Mouse (Mus musculus): Measurements from ENCODE around the gene Dnah7c.
"Not testable (repeated sequence)": the region's sequence is repeated elsewhere in the genome, so short reads cannot be mapped to it uniquely, and the experiment has no call there.

Dnah7c gene

DNA sequence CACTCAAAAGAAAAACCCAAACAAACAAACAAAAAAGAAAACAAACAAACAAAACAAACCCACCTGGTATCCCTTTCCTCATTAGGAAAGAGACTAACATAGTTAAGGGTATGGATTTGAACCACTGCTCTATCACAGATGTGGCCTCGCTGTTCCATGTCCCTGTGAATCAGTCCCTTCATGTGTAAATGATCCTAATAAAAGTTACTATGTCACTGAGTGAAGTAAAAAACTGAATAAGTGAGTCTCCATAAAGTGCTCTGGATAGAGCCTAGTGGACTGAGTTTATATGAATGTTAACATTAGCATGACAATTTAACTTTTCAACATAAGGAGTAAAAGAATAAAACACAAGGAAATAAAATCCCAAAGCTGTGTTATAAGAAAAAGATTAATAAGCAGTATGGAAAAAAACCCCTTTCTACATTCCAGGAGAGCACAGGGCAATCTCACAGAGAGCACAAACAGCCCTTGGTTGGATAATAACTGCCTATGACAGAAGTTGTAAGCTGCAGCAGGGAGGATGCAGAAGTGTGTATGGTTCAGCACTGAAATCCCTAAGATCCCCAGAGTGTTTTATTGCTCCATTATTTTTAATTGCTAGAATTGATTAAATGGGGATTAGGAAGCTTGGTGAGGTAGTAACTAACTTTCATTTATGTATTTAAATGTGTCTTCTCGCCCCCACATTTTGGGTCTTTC, 308.2 kb downstream of the Dnah7c start:
- DNase-seq: not testable (repeated sequence)

DNA sequence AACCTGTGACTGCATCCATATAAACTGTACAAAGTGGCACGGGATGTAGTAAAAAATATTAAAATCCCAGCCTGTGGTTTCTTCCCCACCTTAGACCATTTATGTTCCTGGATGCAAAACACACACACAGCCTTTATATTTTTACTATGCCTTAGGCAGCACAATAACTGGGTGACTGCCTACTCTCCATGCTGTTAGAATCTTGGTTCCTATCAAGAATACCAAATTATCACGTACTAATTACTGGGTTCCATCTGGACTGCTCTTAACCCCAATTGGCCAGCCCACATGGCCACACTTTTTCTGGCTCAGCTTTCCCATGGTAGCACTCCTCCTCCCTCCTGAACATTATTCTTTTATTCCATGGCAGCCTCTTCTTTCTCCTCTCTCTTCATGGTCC, 309.1 kb downstream of the Dnah7c start:
- DNase-seq: not testable (repeated sequence)

DNA sequence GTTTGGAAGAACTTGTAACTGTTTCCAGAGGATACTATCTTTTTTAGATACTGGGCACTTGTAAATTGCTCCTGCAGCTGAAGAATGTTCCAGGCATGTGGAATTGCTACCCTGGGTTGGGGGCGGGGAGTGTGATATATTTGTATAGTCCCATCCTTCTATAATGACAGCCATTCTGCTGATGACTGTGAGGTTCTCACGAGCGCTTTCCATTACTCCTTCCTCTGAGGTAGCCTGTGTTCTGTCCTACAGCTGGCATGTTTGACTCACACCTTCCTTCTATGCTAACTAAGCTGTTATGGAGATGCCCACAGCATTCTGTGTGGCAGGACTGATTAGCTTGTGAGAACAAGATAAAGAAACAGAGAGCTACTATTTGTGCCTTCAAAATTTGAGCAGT, 339.2 kb downstream of the Dnah7c start:
- DNase-seq: not testable (repeated sequence)

DNA sequence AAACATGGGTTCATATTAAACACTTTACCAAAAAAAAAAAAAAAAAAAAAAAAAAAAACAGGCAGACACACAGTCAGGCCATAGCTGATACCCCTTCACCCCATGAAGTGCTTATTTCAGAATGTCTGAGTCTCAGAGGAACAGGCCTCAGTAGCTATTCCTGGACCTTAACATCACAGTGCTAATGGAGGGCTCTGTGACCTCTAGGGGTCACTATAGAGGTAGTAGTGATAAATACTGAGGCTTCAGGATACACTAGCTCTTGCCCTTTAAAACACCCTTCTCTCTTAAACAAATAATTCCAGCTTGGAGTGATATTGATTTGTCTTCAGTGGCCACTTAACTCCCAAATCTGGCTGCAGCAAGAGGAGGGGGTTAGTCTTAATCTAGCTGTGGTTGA, 343.9 kb downstream of the Dnah7c start:
- DNase-seq: not testable (repeated sequence)

DNA sequence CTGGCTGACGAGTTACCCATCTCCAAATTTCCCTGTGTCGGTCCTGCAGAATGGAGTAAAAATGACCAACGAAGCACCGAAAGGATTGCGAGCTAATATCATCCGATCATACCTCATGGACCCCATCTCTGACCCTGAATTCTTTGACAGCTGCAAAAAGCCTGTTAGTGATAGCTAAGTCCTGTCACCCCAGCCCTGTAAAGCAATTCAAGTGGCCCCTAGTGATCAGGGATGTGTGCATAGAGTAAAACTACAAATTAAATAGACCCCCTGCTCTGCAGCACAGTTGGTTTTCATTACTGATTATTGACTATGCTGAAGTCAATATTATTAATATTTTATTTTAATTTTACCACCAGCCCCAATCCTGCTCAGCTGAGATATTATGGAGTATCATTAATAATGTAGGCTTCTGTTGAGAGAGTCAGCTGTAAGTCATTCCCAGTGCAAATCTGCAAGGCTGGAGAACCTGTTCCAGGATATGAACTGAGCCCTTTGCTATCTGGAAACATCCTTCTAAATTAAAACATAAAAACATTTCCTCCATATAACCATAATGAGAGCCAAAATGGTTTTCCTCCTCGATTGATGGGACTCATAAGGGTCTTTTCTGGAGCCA, 344.8 kb downstream of the Dnah7c start:
- DNase-seq: not testable (repeated sequence)

DNA sequence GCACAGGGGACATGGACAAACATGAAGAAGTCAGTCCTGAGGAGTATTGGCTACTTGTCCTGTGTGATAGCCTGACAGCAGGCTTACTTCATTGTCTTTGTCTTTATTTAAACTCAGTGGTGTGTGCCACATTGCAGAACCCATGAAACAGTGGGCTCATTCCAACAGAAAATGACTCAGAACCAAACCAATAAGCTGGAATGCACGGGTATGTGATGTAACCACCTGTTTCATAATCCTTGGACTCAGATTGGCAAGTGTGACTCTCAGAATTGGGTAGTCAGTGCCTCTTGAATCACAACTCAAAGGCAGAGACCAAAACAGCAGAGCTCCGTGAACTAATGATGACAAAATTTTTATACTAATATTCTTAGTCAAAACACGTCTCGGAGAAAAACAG, 356.8 kb downstream of the Dnah7c start:
- not testable (repeated sequence) for DNase-seq

DNA sequence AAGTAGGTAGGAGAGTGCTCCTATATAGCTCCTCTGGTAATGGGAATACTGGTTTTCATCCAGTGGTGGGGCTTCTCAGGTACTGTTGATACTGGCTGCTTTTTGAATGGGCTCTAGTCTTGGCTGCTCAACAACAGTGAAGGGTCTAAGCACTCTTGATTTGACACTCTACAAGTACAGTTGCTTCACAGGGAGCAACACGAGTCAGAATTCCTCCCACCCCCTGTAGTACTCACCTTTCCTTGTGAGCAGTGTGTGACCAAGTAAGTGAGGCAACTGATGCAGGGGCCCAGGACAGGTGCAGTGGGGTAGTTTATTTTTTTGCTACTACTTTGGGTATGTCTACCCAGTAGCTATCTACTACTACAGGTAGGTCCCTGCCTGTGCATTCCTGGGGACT, 379.7 kb downstream of the Dnah7c start:
- no peak for DNase-seq

DNA sequence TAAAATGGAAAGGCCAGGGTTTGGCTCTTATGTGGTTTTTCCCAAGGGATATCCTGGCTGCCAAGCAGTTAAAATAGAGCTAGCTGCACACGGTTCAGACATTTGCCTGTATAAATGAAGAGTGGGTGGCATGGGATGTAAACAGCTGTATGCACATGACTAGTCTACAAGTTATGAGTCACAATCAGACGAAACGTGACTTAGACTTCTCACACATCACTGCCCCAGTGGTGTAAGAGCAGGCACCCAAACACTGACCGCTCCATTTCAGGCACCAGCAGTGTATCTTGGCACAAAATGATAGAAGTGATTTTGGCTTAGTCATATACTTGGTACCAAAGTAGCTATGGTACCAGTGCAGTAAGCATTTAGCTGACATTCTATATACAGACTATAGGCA, 383.2 kb downstream of the Dnah7c start:
- DNase-seq: not testable (repeated sequence)

DNA sequence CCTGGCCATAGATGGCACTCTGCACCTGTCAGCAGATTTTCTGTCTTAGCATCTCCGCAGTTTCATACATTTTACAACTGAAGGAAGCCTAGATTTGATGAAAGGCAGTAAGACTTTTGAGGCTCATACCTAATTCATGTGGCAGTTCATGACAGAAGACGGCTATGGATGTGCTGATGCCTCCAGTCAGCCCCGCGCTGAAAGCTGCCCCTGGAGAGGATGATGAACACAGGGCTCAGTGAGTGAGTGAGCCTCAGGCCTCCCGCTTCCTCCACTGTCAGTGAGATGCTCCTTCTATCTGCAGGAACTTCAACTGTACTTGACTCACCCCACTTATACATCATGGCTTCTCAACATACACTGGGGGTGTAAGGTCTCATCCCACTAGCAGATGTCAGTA, 392.5 kb downstream of the Dnah7c start:
- no peak for DNase-seq

DNA sequence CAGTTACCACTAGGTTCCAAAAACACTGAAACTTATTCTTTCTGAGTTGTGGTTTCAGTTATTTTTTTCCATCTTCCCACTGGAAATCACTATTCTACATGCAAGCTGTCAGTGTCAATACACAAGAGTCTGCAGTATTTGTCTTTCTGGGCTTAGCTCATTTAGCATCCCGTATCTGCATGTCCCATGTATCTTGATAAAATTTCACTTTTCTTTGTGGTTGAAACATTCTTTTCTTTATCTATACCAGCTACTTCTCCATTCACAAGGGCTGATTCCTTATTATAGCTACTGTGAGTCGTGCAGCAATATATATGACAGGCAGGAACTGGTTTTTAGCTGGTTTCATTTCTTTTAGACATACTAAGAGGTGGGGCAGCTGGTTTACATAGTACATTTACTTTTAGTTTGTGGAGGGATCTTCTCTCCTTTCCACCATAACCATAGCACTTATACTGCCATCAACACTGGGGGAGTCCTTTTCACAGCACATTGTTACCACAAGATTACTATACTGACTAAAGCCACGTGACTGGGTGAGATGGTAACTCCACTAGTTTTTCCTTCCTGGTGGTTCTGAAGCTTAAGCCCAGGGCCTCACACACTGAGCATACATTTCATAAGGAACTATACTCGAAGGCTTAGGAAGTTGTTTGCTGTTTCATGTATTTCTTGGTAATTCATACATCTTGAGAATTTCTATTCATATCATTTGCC, 397.0 kb downstream of the Dnah7c start:
- DNase-seq: no peak

DNA sequence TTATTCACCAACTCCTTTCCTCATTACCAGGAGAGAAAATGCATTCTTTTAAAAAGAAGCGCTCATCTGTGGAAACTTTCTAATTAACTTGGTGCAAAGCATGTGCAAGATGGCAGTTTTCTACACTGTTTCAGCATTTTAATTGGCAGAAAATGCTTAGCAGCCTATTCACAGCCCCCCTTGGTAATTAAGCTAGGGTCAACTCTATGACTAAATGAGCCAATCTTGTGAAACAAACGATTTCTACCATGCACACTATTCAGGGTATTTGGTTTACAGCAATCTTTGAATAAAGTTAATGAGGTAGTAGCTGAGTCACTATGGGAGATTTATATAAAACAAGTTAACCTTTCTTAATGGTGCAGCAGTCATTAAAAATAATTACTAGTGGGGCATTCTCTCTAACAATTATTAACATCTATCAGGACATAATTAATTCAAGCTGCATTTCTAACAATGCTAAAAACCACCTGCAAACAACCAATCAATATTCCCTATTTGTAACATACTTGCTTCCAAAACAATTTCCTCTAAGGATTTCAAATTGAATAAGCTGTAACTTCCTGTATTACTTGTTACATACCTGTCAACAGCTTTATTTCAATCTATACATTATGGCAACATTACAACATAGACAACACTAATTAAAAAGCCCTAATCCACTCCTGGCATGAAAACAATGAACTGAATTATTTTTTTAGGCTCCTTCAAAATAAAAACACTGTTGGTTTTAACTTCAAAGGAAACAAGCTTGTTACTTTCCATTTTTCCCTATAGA, 404.9 kb downstream of the Dnah7c start:
- no peak for DNase-seq

DNA sequence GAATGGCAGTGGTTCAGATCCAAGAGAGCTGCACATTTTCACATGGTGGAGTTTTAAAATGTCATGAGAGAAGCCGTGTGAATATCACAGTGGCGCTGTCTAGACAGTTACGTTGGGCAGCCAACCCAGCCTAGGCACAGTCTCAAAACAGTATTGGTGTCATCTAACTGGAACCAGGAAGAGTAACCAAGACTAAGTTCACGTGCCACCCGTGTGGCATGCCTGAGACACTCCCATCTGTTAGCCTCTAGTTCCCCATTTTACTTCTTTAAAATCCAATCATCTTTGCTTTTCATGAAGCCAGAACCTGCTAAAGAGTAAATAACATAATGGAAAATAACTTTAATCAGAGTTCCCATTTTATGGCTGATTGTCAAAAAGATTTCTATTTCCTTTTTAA, 406.5 kb downstream of the Dnah7c start:
- DNase-seq: no peak

DNA sequence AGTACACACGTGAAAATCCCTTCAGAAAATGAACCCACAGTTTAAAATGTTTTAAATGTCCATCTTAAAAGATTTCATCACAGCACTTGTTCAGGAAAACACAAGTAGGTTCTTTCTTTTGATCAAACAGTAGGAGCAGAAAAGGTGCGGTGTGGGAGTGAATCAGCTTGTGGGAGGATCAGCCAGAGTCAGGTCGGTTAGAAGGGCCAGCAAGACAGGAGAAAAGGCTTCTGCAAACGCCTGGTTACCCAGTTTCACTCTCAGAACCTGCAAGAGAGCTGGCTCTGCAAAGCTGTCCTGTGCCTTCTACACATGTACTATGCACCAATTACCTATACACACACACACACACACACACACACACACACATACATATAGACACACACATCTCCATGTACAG, 418.0 kb downstream of the Dnah7c start:
- DNase-seq: no peak

DNA sequence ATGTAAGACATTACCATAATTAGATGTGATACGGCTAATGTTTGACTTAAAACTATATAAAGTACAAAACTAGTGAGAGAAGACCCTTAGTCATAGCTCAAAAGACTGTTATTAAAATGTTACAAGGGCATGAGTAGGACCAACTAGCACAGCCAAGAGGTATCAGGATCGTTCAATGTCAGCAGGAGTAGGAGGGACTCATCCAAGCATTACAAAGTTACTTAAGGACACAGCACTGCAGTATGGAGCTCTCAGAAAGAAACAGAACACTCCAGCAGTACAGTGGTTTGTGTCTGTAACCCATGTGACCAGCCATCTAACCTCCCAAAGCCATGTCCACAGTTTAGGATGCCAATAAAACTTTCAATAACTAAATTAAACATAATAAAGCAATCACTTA, 418.9 kb downstream of the Dnah7c start:
- DNase-seq: no peak

DNA sequence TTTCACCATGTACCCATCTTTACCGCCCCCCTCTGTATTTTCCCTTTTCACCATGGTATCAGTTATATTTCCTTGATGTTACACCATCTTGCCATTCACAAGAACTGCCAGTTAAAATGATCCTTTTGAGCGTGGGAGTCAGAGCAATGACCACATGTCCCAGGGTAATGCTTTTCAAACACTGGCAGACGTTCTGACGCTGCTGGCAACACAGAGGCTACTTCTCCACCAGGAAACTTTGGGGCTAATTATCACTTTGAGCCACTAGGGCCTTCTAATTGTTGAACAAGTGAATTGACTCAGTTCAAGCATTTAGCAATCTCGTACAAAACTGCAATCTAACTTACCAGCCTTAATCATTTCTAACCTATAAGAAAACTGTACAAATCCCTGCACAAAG, 419.8 kb downstream of the Dnah7c start:
- no peak for DNase-seq

DNA sequence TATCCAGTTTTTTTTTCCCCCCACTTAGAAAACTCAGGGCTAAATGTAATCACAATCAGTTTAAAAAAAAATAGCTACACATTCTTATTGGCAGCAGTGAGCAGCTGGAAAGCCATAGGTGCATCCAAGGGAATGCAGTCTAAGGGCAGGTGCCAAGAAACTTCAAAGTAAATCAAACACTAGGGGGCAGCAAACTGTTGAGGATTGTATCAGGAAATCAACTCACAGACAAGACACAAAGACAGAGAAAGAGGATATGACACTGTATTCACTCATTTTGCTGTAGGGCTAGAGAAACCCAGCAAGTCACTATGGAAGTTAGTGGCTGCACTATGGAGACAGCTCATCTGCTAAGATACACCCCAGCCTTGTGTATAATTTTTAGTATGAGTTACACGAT, 424.4 kb downstream of the Dnah7c start:
- peak; percentile 53 for DNase-seq

DNA sequence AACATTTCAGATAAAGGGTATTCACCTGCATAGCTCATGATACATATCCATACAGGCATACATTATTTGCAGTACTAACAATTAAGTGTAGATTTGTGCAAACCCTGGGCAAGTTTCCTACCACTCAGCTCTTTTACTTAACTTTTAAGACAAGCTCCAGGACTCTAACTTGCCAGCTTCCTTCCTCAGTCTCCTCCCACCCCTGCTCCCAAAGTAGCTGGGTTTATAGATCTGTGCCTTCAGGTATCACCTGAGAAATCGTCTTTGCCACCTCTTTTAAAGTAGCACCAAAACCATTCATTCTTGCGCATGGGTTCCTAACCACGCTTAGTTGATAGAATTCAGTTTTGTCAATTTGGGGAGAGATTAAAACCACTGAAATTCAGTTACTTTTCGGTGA, 426.2 kb downstream of the Dnah7c start:
- no peak for DNase-seq

DNA sequence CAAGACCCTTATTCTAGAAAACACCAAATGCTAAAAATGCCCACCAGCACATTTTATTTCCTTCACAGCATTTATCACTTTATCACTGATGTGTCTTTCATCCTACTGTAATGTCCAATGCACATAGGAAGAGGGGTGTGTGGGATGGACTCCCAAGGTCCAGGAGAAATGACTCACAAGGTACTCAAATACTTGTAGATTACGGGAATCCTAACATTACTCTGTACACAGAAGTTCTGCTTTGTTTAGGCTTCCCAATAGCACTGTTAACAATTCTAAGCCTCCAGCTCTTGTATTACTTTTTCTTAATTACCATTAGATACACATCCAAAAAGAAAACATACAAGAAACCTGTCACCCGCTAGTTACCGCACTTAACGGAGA, 426.8 kb downstream of the Dnah7c start:
- DNase-seq: no peak

DNA sequence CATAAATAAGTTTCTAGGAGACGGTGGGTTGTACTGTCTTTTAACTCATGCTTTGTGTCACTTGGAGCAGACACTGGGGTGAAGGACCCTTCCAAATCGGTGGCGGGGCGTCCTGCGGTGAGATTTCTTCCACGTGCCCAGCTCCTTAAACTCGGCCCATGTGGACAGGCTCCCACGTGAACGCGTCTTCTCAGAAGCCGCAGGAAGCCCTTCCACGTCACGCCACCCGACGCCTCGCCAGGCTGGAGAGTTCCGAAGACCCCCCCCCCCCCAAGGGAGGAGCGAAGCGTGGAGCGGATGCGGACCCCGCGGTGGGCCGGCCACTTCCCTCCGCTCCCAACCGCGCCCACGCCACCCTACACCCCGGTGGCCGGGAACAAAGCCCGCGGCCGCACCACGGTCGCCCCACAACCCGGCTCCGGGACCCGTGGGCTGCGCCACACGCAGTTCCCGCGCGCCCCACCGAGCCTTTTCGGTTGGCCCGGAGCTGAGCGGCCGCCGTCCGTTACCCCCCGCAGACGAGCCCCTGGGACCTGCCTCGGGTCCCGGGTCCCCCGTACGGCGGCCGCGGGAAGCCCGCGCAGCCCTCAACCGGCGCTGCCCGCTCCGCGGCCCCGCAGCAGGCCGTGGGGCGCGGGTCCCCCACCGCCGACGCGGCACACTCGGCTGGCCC, 427.3 kb downstream of the Dnah7c start:
- DNase-seq: peak; percentile 49

DNA sequence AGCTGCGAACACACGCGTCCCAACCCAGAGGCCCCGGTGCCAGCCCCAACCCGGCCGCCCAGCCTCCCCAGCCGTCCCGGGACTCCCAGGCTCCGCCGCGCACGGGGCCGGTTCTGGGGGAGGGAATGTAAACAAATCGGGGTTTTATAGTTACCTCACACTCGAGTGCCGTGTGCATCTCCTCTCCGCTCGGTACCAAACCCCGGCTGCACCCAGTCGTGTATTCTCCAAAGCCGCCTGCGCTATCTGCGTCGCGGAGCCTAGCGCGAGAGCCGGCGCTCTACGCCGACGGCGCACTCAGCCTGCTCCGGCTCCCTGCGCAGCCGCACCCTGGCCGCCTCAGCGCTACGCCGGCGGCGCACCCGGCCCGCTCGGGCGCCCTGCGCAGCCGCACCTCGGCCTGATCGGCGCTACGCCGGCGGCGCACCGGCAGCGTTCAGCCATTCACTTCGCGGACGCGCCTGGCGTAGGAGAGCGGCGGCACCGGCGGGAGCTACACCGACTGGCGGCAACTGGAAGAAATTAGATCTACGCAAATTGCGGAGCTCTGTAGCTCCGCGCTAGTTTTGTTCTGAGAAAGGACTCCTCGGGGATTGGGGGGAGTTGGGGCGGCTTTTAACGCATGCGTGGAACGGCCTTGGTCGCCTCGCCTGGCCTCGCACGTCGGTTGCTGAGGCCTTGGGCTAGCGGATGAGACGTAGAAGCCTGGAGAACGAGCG, 428.1 kb downstream of the Dnah7c start:
- peak; percentile 99 for DNase-seq

DNA sequence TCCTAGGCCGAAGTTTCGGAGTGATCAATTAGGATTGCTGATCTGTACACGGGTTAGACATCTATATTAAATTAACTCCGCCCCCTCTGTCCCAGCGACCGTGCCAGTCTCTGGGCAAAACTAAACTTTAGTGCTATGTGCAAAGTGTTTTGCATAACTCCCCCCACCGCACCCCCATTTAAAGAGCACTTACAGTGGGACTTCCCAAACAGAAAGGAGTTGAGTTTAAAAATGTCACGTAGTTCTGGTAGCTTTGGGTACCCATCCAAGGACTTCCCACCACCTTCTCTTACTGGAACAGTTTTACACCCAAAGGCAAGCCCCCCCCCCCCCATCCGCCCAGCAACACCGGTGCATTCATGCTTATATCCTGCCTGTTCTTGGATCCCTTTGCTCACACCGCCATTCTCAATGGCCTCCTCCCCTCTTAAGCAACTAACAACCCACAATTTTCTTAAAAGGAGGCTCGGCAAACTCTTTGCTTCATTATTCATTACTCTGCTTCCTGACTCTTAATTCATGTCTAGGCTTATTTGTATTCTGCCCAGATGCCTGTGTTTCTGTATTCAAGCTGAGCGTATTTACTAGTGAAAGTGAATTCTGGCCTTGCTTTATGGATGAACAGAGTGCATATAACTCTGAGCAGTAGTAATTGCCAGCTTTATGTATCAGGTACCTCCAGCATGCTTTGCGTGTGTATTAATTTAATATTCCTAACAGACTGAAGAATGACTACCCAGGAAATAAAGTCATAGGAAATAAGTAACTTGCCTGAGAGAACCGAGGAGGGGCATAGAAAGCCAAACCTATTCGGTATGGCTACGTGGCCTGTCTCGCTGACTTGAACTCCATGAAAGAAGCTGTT, 428.9 kb downstream of the Dnah7c start:
- DNase-seq: no peak
